Mouse (Mus musculus) CD4-positive, CD25-positive, alpha-beta regulatory T cell, adult 4 months (primary cell): ENCODE data around the gene Arfgap3. TPM values are rescaled to one million over a fixed set of nuclear protein-coding genes. Genes with fewer than 3 reads are reported as not detected.
"Not testable (repeated sequence)": the region's sequence is repeated elsewhere in the genome, so short reads cannot be mapped to it uniquely, and the experiment has no call there.

Experiments used
- ATAC-seq: one replicate; pipeline ENCODE4 v1.8.0; 2017
- polyA plus RNA-seq, 2 experiments: library from polyadenylated mRNA; unstranded; fragments of 100-300 nt; shearing (Covaris generic); gene quantifications; one replicate each; pipeline ENCODE4 v1.2.1; 2017

The Arfgap3 gene
- polyA plus RNA-seq, 2 experiments from 2014 or later: 9.3 to 14.6 TPM

DNA sequence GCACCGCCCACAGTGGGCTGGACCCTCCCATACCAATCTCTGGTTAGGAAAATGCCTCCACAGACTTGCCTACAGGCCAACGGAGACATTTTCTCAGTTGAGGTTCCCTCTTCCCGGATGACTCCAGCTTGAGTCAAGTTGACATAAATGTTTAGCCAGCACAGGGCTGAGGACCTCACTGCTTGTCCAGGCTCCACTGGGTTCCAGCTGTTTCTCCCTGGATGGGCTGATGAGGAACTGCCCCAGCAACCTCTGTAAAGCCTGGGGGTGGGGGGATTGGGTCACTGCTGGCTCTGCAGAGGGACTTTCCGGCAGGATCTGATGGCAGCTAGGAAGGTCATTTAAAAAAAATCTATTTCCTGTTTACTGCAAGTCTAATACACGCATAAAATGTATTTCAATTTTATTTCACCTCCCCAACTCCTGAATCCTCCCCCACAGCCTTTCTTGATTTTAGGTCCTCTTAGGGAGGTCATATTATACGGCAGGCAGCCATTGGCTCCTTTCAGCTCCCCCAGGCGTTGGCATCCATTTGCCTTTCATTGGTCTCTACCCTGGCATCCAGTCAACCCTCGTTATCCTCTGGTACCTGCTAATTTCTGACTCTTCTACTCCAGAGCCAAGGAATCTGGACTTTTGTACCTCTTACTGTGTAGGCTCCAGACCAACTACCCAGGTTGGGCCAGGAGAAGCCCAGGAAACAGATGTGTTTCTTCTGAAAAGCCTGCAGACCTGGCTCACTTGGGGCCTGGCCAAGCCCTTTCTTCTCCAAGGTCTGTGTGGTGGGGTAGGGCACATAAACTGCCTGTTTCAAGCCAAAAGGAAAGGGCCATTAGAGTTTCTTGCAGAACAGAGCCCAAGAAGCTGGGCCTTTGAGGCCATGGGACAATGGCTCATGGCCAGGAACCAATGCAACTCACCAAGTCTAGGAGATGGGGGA is 56.1 kb downstream of the Arfgap3 start:
- ATAC-seq: no peak

GRCm38 (mm10) chr15:83293144-83293543 is 56.9 kb downstream of the Arfgap3 start:
- no peak for ATAC-seq

DNA sequence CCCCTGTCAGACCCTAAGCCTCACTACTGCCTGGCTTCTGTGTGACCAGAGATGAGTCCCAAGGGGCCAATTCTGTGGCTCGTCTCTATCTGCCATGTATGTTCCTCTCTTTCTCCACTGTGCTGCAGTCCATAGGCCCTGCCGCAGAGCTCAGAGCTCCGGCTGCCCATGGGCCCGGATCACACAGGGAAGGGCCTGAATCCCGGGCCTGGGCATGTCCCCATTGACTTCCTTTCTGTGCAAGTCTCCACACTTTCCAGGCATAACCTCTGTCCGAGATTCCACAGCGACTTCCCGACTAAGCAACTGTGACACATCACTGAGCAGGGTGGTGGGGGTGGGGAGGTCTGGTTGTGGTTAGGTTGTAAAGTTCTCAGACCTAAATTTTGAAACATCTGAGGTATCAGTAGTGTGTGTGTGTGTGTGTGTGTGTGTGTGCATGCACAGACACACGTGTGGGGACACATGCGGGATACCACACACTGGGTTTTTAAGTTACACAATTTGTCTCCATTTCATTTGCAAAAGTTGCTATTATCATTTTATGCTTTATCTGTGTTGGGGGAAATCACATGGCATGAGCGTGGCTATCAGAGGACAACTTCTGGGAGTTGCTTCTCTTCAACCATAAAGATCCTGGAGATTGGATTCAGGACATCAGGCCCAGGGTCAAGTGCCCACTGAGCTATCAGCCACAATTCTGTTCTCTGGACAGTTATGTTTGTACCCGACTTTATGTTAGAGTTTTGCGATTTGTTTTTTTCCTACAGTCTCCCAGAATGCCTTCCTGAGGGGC is 57.6 kb downstream of the Arfgap3 start:
- ATAC-seq: no peak

DNA sequence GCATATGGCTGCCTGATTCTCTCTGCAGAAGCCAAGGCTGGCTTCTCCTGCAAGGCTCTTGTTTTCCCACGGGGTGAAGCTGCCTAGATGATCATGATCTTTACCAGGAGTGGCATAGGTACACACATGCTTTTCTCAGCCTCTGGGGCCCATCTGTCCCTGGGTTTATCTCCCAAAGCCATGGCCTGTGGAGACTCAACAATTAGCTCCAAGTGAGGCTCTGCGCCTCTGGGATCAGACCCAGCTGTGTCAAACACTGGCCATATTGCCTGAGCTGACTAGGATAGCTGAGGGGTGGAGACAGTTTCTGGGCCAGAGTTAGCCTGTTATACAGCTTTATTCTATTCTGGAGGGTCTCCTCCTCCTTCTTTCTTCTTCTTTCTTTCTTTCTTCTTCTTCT is 59.1 kb downstream of the Arfgap3 start:
- no peak for ATAC-seq

GRCm38 (mm10) chr15:83284828-83285227 is 65.2 kb downstream of the Arfgap3 start:
- no peak for ATAC-seq

GRCm38 (mm10) chr15:83282397-83282796 is 67.7 kb downstream of the Arfgap3 start:
- ATAC-seq: no peak

GRCm38 (mm10) chr15:83281303-83281702 is 68.7 kb downstream of the Arfgap3 start:
- no peak for ATAC-seq

DNA sequence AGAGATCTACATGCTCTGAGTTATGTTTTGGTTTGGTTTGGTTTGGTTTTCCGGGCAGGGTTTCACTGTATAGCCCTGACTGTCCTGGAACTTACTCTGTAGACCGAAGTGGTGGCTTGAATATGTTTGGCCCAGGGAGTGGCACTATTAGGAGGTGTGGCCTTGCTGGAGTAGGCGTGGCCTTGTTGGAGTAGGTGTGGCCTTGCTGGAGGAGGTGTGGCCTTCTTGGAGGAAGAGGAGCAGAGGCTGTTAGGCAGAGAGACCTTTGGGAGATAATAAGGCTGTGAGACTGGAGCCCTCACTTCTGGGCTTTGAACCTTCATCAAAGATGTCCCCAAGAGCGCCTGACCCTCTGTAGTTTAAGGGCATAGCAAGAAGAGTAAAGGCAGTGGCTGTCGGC is 71.5 kb downstream of the Arfgap3 start:
- no peak for ATAC-seq

- ATAC-seq: no peak
Measured at GRCm38 (mm10) chr15:83277451-83277850, 72.6 kb downstream of the Arfgap3 start.

- ATAC-seq: not testable (repeated sequence)
Measured at GRCm38 (mm10) chr15:83274237-83274636, 75.8 kb downstream of the Arfgap3 start.

DNA sequence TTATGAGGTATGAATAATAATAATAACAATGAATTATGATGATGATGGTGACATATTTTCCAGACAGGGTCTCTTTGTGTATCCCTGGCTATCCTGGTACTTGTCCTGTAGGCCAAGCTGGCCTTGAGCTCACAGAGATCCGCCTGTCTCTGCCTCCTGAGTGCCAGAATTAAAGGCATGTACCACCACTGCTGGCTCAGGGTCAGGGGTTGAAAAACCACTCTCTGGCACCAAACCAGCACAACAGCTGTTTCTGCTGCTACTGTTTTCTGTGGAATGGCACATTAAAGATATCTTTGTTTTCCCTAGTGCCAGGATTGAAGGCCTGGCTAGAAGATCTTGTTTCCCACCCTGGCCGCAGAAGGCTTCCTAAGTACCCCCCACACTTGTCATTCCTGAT is 77.0 kb downstream of the Arfgap3 start:
- ATAC-seq: no peak

DNA sequence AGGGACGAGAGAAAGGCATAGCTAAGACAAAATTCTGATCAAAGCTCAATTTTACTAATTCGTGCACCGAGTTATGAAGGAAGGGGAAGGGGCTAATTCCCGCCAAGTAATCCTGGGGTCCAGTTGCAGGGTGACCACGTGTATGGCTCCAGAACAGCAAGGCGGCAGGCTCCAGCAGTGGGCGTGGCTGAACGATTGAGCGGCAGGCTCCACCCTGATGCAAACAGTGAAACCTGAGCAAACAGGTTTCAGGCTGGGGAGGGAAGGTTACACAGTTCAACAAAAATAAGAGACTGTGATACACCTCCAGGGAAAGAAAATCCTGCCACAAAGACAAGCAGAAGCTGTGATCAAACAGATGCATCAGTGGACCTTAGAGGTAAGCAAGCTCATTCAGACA is 78.8 kb downstream of the Arfgap3 start:
- ATAC-seq: not testable (repeated sequence)

- ATAC-seq: not testable (repeated sequence)
Measured at GRCm38 (mm10) chr15:83269985-83270384, 80.1 kb downstream of the Arfgap3 start.

DNA sequence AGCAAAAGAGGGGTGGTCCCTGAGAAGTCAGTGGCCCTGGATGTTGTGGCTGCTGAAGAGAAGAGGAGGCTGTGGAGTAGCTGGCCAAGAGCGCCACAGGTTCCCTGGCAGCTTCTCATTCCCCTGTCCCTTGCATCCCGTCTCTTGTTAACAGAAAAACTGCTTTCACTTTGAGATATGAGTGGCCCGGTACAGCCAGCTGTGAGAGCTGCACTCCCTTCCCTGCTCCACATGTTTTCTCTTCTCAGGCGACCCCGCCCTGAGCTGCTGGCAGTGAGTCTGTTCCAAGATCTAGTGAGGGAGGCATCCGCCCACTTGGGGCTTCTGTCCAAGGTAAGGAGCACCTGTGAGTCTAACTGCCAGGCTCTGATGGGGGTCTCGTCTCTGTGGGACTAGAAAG is 81.6 kb downstream of the Arfgap3 start:
- not testable (repeated sequence) for ATAC-seq

GRCm38 (mm10) chr15:83265269-83265668 is 84.8 kb downstream of the Arfgap3 start:
- no peak for ATAC-seq

DNA sequence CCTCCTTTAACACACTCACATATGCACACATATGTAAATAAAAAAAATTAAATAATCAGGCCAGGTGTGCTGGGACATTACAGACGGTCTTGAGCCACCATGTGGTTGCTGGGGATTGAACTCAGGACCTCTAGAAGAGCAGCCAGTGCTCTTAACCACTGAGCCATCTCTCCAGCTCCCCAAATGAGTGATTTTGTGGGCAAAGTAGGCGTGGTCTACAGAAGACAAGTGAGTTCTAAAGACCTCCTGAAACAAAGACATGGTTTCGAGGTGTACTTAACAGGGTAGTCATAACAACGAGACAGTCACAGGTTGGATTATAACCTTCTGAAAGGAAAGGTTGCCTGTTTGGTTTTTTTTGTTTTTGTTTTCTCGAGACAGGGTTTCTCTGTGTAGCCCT is 86.6 kb downstream of the Arfgap3 start:
- no peak for ATAC-seq

- ATAC-seq: no peak
Measured at GRCm38 (mm10) chr15:83257906-83258305, 92.1 kb downstream of the Arfgap3 start.

DNA sequence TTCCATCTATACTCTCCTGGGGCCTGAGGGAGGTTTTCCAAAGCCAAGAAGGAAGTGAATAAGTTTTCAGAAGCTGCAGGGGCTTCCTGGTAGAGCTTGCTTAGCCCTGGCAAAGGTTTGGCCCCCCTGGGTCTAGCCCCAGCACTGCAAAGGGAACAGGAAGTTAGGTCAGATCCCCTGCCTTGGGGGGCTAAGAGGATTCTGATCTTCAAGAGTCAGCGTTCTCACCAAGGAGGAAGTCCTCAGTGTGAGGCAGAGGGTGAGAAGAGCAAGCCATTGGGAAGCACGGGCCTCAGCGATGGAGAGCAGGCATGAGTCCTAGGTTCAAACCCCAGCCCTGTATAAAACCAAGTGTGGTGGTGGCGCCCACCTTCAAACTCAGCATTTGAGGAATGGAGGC is 93.6 kb downstream of the Arfgap3 start:
- no peak for ATAC-seq

- ATAC-seq: no peak
Measured at GRCm38 (mm10) chr15:83255944-83256343, 94.1 kb downstream of the Arfgap3 start.

DNA sequence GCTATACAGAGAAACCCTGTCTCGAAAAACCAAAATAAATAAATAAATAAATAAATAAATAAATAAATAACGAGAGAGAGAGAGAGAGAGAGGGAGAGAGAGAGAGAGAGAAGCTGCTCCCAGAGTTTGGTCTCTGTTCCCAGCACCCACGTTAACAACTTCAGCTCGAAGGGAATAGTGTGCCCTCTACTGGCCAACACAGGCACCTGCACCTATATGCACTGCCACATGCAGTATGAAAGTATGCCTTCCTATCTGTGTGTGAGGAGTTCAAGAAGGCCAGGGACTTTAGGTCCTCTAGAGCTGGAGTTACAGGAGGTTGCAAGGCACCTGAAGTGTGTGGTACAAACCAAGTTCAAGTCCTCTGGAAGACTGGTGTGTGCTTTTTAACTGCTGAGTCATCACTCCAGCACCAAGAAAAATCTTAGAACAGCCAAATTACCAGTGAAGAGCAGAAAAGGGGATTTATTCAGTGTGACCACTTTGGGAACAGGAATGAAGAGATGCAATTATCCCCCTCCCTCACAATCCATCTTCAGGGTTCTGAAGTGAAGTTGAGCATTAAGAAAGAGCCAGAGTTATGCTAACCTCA is 94.8 kb downstream of the Arfgap3 start:
- no peak for ATAC-seq

GRCm38 (mm10) chr15:83254372-83255070 is 95.5 kb downstream of the Arfgap3 start:
- ATAC-seq: no peak

DNA sequence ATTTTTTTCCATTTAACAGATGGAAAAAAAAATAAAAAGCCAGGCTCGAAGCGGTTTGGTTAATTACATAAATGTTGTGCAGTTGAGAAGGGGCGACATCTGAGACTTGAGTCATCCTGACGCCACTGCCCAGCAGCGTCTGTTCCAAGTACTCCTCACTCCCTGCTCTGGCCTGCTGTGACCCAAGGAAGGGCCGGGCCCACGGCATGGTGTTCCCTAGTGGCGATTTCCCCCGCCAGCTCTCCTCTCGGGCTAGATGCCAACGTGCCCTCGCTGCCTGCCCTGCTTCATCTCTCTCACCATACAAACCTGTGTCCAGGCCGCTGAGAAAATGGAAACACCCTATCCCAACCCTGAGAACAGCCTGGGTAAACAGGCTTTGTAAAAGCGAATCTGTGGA is 98.0 kb downstream of the Arfgap3 start:
- ATAC-seq: no peak
